Mouse (Mus musculus): Measurements from ENCODE around the gene Gm5155. TPM values are rescaled to one million over a fixed set of nuclear protein-coding genes. Genes with fewer than 3 reads are reported as not detected.

Gene Gm5155
- not detected for polyA plus RNA-seq (2017; shearing (Covaris generic))

DNA sequence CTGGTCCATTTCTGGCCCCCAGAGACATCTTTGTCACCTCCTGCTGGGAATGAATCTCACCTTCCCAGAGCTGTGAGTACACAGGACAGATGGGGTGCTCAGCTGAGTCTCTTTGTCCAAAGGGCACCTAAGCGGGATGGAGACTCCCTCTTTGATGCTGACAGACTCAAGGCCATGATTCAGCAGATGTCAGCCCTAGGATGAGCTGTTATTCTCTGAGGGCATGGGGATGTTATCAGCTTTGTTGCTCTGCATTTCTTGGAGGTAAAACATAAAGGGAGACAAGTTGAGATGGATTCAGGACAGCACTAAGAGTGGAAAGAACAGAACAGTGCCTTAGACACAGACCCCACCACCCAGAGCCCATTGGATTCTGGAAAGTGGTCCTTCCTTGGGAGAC lies at the start of gene Gm5155:
Gene Gm5155, plus strand, starts transcription at position 301 of the 400 bp plus-strand sequence.

Other genes starting within 250 kb of the Gm5155 start
- not detected for gene Ceacam5, start 158.5 kb upstream of the Gm5155 start, polyA plus RNA-seq (2017; shearing (Covaris generic))
- gene Ceacam14, start 59.1 kb upstream of the Gm5155 start, polyA plus RNA-seq (2017; shearing (Covaris generic)), result not detected
- not detected for gene Ceacam11, start 100.4 kb downstream of the Gm5155 start, polyA plus RNA-seq (2017; shearing (Covaris generic))
- gene Ceacam13, start 138.1 kb downstream of the Gm5155 start, polyA plus RNA-seq (2017; shearing (Covaris generic)), result not detected
- not detected for gene Ceacam12, start 194.2 kb downstream of the Gm5155 start, polyA plus RNA-seq (2017; shearing (Covaris generic))

Measured in effector memory CD4-positive, alpha-beta T cell, adult 5 months (primary cell).